Mouse (Mus musculus) bone marrow macrophage, adult 2 months (primary cell): ENCODE results near the gene Faf2.

Experiments used
- CTCF ChIP-seq: IDR thresholded peaks from 2 replicates; pipeline ENCODE4 v1.5.1; 2012; ENCODE audit warnings: low read depth, mild to moderate bottlenecking, low read length, moderate library complexity
- POLR2A ChIP-seq: IDR thresholded peaks from 2 replicates; pipeline ENCODE4 v1.6.1; 2012; ENCODE audit warnings: mild to moderate bottlenecking, low read depth, low read length, borderline replicate concordance

- TF ChIP-seq POLR2A (no peak), CTCF (peak; percentile 31; the same call in 1 of the 2 replicates)
Measured at GRCm38 (mm10) chr13:54685174-54685573, 63.6 kb downstream of the Faf2 start.
